Mouse (Mus musculus): Measurements from ENCODE around the gene Hspb6.

- no peak for TF ChIP-seq CTCF (IDR thresholded peaks at IDR 0.05)
- peak; percentile 63; the same call in 1 of the 2 replicates for TF ChIP-seq POLR2A (IDR thresholded peaks at IDR 0.05; ENCODE audit: insufficient read depth, low read depth, low read length)
Observed at GRCm38 (mm10) chr7:30563117-30563905, 11.3 kb downstream of the Hspb6 start, which contains the start of the genes U2af1l4, Gm49396 and Psenen.
